Mouse (Mus musculus): ENCODE measurements at regions not wholly inside any gene's neighbourhood (a gene's known extent, or its start where the extent isn't known, plus 50 kb on each side); places are given as distances from the start of the nearest gene placed in this dataset.
A peak's percentile ranks its signal among the peaks of the same experiment; 100 is the strongest.

DNA sequence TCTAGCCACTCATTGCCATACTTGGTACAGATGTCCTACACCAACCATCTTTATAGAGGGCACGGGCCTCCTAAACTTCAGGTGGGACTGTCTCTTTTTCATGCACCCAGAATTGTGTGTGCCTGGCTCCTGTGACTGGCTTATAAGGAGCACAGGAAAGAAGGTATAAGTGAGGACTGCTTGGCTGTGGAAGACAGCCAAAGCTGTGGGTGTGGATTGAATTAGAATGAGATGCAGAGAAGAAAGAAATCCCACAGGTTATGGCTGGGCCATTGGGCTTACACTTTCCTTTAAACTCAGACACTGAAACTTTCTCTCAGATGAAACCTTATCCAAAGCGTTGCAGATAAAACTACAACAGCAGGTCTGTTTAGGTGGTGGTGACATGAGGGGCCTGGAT lies 239.5 kb upstream of the Fam160b2 start:
- no peak for DNase-seq (ENCODE audit: low spot score)
- Histone ChIP-seq H3K27ac (replicated peaks) (no peak overlapping the region), H3K9me3 (no peaks in the 10 kb centered on the region), H3K36me3 (replicated peaks) (no peaks in the 10 kb centered on the region), H3K27me3 (replicated peaks; ENCODE audit: low read depth, poor library complexity, severe bottlenecking) (no peaks in the 10 kb centered on the region), H3K4me3 (no peak overlapping the region), H3K4me1 (peaks cover 12% of the 10 kb centered on the region)
- WGBS: 87% methylated on average over 2 of the region's 2 CpGs

DNA sequence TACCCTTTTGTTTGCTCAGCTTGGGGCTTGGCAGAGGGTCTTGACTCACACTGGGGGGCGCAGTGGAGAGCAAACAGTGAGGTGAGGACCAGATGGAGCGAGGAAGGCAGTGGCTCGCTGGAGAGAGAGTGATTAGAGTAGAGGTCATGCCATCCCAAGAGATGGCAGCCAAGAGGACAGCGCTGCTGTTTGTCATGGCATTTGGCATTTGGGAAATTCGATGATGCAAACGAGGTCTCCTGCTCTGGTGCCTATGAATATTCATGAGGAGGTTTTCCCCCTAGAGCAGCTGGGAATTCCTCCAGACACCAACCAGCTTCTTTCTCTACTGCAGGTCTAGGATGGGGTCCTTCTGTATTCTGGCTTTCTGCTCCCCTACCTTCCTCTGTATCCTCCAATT lies 237.9 kb upstream of the Fam160b2 start:
- H3K27me3 ChIP-seq (replicated peaks; ENCODE audit: low read depth, poor library complexity, severe bottlenecking): no peaks in the 10 kb centered on the region
- no peaks in the 10 kb centered on the region for H3K9me3 ChIP-seq
- no peak overlapping the region for H3K4me3 ChIP-seq
- H3K4me1 ChIP-seq: peaks cover 5% of the 10 kb centered on the region
- 0 out of 2 replicates have a peak overlapping the region, but pooled peaks have one; percentile 21 for H3K27ac ChIP-seq (replicated peaks)
- no peaks in the 10 kb centered on the region for H3K36me3 ChIP-seq (replicated peaks)
- DNase-seq (ENCODE audit: low spot score): no peak
- WGBS: 8% methylated on average over 6 of the region's 6 CpGs

DNA sequence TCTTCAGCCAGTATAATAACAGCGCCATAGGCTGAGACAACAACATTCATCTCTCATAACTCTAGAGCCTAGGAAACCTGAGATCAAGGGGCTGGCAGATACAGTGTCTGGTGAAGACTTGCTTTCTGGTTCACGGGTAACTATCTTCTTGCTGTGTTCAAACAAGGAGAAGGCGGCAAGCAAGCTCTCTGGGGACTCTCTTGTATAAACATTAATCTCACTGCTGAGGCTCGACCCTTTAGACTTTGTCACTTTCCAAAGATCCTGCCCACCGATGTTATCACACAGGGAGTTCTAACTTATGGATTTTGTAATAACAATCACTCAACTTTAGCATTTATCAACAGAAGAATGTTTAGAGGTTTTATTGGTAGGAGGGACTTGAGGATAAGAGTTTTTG lies 233.6 kb upstream of the Fam160b2 start:
- Histone ChIP-seq H3K9me3 (no peaks in the 10 kb centered on the region), H3K36me3 (replicated peaks) (no peaks in the 10 kb centered on the region), H3K4me1 (peaks cover 8% of the 10 kb centered on the region), H3K27me3 (replicated peaks; ENCODE audit: low read depth, poor library complexity, severe bottlenecking) (no peaks in the 10 kb centered on the region), H3K4me3 (no peak overlapping the region), H3K27ac (replicated peaks) (no peak overlapping the region)
- 59% methylated on average over 5 of the region's 5 CpGs for WGBS
- no peak for DNase-seq (ENCODE audit: low spot score)

DNA sequence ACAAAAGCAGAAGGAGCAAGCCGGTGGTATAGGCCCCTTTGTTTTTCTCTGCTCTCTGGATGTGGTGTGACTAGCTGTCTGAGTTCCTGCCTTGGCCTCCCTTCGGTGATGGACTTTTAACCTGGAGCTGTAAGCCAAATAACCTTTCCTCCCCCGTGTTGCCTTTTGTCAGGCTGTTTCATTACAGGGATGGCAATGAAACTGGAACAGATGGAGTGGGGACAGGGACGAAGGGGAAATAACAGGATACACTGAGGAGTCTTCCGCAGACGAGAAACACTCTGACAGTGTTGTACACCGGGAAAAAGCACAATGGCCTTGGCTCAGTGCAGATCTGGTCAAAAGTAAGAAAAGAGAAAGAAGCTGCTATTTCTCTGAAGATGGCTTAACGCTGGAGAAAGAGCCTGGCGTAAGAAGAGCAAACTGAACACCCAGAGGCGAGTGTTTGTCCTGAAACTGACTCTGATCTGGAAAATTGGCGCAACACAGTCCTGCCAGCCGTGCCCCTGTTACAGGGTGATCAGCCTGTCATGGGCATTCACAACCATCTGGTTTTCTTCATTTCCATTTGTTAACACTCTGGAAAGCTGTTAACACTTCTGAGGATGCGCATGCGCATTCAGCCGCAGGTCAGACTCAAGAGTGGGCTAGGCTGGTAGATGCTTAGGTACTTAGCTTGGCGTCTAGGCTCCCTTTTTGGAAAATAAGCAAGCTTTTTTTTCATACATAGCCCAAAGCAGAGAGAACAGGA lies 233.0 kb upstream of the Fam160b2 start:
- DNase-seq (ENCODE audit: low spot score): no peak
- Histone ChIP-seq H3K27me3 (replicated peaks; ENCODE audit: low read depth, poor library complexity, severe bottlenecking) (no peaks in the 10 kb centered on the region), H3K36me3 (replicated peaks) (no peaks in the 10 kb centered on the region), H3K9me3 (no peaks in the 10 kb centered on the region), H3K4me3 (no peak overlapping the region), H3K27ac (replicated peaks) (no peak overlapping the region), H3K4me1 (peaks cover 8% of the 10 kb centered on the region)
- 79% methylated on average over 16 of the region's 16 CpGs for WGBS

DNA sequence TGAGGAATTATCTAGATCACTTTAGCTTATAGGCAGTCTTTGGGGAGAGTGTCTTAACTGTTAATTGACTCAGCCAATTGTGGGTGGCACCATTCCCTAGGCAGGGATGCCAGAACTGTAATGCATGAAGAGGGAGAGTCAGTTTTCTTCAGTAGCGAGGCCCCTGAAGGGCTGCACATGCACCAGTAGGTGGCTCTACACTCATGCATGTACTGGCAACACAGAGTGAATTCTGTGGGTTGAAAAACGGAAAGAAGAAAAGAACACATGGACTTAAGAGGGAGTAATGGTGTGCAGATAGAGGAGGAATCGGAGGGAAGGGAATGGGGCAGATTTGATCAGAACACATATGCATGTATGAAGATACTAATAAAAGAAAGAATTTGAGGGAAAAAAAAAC lies 232.4 kb upstream of the Fam160b2 start:
- Histone ChIP-seq H3K36me3 (replicated peaks) (no peaks in the 10 kb centered on the region), H3K9me3 (no peaks in the 10 kb centered on the region), H3K4me3 (no peak overlapping the region), H3K4me1 (0 out of 2 replicates have a peak, but pooled peaks cover 3% of the 10 kb centered on the region), H3K27me3 (replicated peaks; ENCODE audit: low read depth, poor library complexity, severe bottlenecking) (no peaks in the 10 kb centered on the region), H3K27ac (replicated peaks) (no peak overlapping the region)
- DNase-seq (ENCODE audit: low spot score): no peak
- whole genome bisulfite sequencing: 70% methylated on average over 3 of the region's 3 CpGs
